Mouse (Mus musculus): ENCODE measurements around the gene Cplx3. TPM values are rescaled to one million over a fixed set of nuclear protein-coding genes. Genes with fewer than 3 reads are reported as not detected.

Cplx3 gene
- polyA plus RNA-seq, 1 experiment from 2014 or later = 0.42 TPM

DNA sequence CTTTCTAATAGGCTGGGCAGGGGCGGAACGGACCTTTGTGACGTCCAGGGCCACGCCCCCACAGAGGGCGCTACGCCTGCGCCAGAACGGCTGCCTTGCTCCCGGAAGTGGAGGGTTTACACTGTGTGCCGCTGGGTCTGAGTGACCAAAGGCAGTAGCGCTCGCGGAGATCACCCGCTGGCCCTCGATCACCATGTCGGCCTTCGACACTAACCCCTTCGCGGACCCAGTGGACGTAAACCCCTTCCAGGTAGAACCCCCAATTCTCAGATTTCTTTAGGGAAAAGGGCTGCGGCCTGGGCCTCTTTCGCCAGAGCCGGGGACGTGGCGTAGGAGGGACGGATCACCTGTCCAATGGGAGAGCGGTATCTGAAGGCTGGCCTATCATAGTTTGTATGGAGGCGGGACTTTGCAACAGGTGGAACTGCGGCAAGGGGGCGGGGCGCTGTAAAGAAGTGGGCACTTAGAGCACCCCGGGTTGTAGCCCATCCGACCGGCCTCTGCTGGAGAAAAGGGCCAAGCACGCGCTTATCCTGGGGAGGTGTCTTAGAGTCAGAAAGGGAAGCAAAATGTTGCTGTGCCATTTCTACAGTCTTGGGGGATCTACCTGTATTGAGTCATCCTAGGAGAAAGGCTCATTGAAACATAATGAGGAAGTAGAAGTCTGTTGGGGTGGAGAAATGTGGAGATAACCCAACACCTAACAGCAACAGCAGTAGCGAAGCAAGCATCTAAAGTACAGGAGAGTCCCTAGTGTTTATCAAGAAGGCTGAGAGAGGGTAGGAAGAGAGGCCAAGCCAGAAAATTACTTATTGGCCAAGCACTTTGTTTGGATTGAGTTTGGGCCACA lies 45.0 kb downstream of the Cplx3 start, which contains the start of gene Scamp2:
TSS of gene Scamp2 (plus strand) at position 83 of the 850 bp plus-strand sequence.
- Histone ChIP-seq H3K4me1 (ENCODE audit: control insufficient read depth, insufficient read depth, low read length) (peaks cover 10% of the 10 kb centered on the region; the same call in 1 of the 2 replicates), H3K36me3 (ENCODE audit: control insufficient read depth, insufficient read depth, low read length) (no peaks in the 10 kb centered on the region), H3K27me3 (ENCODE audit: control insufficient read depth, insufficient read depth, low read length) (no peaks in the 10 kb centered on the region), H3K4me3 (ENCODE audit: low read depth, low read length) (peak within 1 kb of the TSS; percentile 52), H3K27ac (ENCODE audit: low read depth, low read length) (peak within 1 kb of the TSS; percentile 54; the same call in 1 of the 2 replicates), H3K9ac (ENCODE audit: low read length) (peak within 1 kb of the TSS; percentile 57), H3K9me3 (ENCODE audit: control insufficient read depth, low read length) (no peaks in the 10 kb centered on the region), H3K4me2 (ENCODE audit: low read depth) (peak within 1 kb of the TSS; percentile 74)
- DNase-seq (ENCODE audit: low spot score) (peak; percentile 95), ATAC-seq (ENCODE audit: insufficient read depth, low FRiP score, low TSS enrichment) (peak; percentile 100)
- WGBS = under 1% methylated on average over 37 of the region's 37 CpGs

DNA sequence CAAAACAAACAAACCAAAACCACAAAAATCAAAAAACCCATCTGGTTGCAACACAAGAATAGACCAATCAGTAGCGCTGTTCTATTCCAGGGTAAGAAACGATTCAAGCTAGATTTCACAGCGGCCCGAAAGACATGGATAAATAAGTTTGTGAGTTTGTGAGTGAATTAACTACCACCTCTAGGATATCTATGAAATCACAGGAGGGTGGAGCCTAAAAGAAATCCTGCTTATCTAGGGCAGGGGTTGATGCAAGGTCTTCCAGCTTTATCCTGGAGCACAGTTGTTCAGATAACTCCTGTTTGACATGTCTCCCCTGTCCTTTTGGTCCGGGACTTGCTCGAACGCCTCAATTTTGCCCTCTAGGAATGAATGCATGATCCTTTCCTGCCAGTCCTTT lies 45.8 kb downstream of the Cplx3 start:
- no peak for ATAC-seq (ENCODE audit: insufficient read depth, low FRiP score, low TSS enrichment)
- no peaks in the 10 kb centered on the region for H3K9me3 ChIP-seq (ENCODE audit: control insufficient read depth, low read length)

DNA sequence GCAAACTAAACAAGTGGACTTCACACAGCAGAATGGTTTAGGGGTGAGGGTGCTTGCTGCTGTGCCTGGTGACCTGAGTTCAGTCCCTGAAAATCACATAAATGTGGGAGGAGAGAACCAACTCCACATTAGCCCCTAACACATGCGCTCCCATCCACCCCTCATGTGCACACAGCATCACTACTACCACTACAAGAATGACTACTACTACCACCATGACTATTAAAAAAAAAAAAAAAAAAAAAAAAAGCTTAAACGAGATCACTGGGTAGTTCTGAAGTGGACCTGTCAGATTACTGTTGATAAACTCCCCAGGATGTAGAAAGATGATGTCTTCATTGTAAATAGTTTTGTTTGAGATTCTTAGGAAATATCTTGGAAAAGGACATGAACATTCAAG lies 46.5 kb downstream of the Cplx3 start:
- 81% methylated on average over 2 of the region's 2 CpGs for WGBS
- H3K4me3 ChIP-seq (ENCODE audit: low read depth, low read length) = no peak overlapping the region
- no peak for ATAC-seq (ENCODE audit: insufficient read depth, low FRiP score, low TSS enrichment)

More for the DNA sequence above, 45.8 kb downstream of the Cplx3 start:
- Histone ChIP-seq H3K4me2 (ENCODE audit: low read depth) (peak overlapping the region; percentile 74), H3K27ac (ENCODE audit: low read depth, low read length) (peak overlapping the region; percentile 54; the same call in 1 of the 2 replicates), H3K36me3 (ENCODE audit: control insufficient read depth, insufficient read depth, low read length) (no peaks in the 10 kb centered on the region), H3K27me3 (ENCODE audit: control insufficient read depth, insufficient read depth, low read length) (no peaks in the 10 kb centered on the region), H3K9ac (ENCODE audit: low read length) (peak overlapping the region; percentile 57), H3K4me1 (ENCODE audit: control insufficient read depth, insufficient read depth, low read length) (peaks cover 10% of the 10 kb centered on the region; the same call in 1 of the 2 replicates), H3K4me3 (ENCODE audit: low read depth, low read length) (peak overlapping the region; percentile 52)
- 29% methylated on average over 7 of the region's 7 CpGs for WGBS
- no peak for DNase-seq (ENCODE audit: low spot score)

DNA sequence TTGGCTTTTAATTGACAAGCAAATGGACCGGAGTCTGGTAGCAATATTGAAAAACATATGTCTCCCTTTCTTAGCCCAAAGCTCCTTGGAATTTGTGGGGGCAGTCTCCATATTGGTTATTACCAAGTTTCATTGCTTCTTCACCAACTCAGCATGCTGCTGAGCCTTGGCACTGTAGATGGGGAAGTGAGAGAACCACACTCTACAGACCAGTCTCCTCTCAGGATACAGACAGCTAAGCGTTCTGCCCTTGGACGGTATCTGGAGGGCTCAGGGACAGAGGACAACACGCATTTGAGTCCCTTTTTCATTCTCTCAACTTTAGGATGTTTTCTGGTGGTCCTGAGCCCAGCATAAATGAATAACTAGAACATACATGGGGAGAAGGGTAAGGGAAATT lies 47.5 kb downstream of the Cplx3 start:
- 89% methylated on average over 4 of the region's 4 CpGs for WGBS
- no peaks in the 10 kb centered on the region for H3K36me3 ChIP-seq (ENCODE audit: control insufficient read depth, insufficient read depth, low read length)
- H3K4me2 ChIP-seq (ENCODE audit: low read depth) = no peak overlapping the region
- ATAC-seq (ENCODE audit: insufficient read depth, low FRiP score, low TSS enrichment) (no peak), DNase-seq (ENCODE audit: low spot score) (no peak)
- no peak overlapping the region for H3K4me3 ChIP-seq (ENCODE audit: low read depth, low read length)
- H3K9ac ChIP-seq (ENCODE audit: low read length) = no peak overlapping the region
- no peak overlapping the region for H3K27ac ChIP-seq (ENCODE audit: low read depth, low read length)
- no peaks in the 10 kb centered on the region for H3K9me3 ChIP-seq (ENCODE audit: control insufficient read depth, low read length)
- H3K27me3 ChIP-seq (ENCODE audit: control insufficient read depth, insufficient read depth, low read length) = no peaks in the 10 kb centered on the region
- peaks cover 10% of the 10 kb centered on the region; the same call in 1 of the 2 replicates for H3K4me1 ChIP-seq (ENCODE audit: control insufficient read depth, insufficient read depth, low read length)

More for the DNA sequence above, 46.5 kb downstream of the Cplx3 start:
- H3K36me3 ChIP-seq (ENCODE audit: control insufficient read depth, insufficient read depth, low read length) = no peaks in the 10 kb centered on the region
- no peak for DNase-seq (ENCODE audit: low spot score)
- H3K9ac ChIP-seq (ENCODE audit: low read length) = no peak overlapping the region
- no peak overlapping the region for H3K4me2 ChIP-seq (ENCODE audit: low read depth)
- peaks cover 10% of the 10 kb centered on the region; the same call in 1 of the 2 replicates for H3K4me1 ChIP-seq (ENCODE audit: control insufficient read depth, insufficient read depth, low read length)
- no peaks in the 10 kb centered on the region for H3K27me3 ChIP-seq (ENCODE audit: control insufficient read depth, insufficient read depth, low read length)
- no peaks in the 10 kb centered on the region for H3K9me3 ChIP-seq (ENCODE audit: control insufficient read depth, low read length)
- H3K27ac ChIP-seq (ENCODE audit: low read depth, low read length) = no peak overlapping the region

DNA sequence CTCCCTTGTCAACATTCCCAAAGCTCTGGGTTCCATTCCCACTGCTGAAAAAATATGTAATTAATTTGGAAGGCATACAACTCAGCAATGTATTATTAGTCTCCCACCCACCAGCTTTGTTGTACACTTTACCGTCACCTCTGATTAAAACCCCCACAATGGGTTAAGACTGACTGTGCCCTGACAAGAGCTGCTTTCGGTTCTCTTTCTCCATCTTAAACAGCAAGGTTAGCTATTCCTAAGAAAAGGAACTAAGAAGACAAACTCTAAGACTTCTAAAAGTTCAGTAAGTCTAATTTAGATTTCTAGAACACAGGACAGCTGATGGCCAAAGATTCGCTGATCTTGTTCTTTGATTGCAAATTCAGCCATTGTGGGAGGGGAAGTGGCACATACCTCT lies 48.9 kb downstream of the Cplx3 start:
- no peak overlapping the region for H3K4me3 ChIP-seq (ENCODE audit: low read depth, low read length)
- no peaks in the 10 kb centered on the region for H3K9me3 ChIP-seq (ENCODE audit: control insufficient read depth, low read length)
- H3K9ac ChIP-seq (ENCODE audit: low read length) = no peak overlapping the region
- no peaks in the 10 kb centered on the region for H3K27me3 ChIP-seq (ENCODE audit: control insufficient read depth, insufficient read depth, low read length)
- no peak overlapping the region for H3K4me2 ChIP-seq (ENCODE audit: low read depth)
- DNase-seq (ENCODE audit: low spot score) (no peak), ATAC-seq (ENCODE audit: insufficient read depth, low FRiP score, low TSS enrichment) (no peak)
- WGBS = 85% methylated on average over 3 of the region's 3 CpGs
- H3K36me3 ChIP-seq (ENCODE audit: control insufficient read depth, insufficient read depth, low read length) = no peaks in the 10 kb centered on the region
- H3K27ac ChIP-seq (ENCODE audit: low read depth, low read length) = no peak overlapping the region
- H3K4me1 ChIP-seq (ENCODE audit: control insufficient read depth, insufficient read depth, low read length) = peaks cover 10% of the 10 kb centered on the region; the same call in 1 of the 2 replicates

DNA sequence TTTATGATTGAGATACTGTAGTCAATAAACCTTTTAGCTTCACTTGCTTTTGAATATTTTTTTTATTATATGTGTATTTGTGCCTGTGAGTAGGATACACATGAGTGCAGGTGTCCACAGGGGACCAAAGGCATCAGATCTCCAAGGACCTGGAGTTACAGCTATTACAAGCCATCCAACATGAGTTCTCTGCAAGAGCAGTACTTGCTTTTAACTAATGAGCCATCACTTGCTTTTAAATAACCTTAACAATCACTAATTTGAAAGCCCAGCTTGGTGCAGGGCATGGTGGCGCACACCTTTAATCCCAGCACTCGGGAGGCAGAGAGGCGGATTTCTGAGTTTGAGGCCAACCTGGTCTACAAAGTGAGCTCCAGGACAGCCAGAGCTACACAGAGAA lies 51.3 kb downstream of the Cplx3 start:
- Histone ChIP-seq H3K27ac (ENCODE audit: low read depth, low read length) (no peak overlapping the region), H3K9ac (ENCODE audit: low read length) (no peak overlapping the region), H3K9me3 (ENCODE audit: control insufficient read depth, low read length) (no peaks in the 10 kb centered on the region), H3K4me2 (ENCODE audit: low read depth) (no peak overlapping the region), H3K4me3 (ENCODE audit: low read depth, low read length) (no peak overlapping the region), H3K4me1 (ENCODE audit: control insufficient read depth, insufficient read depth, low read length) (0 out of 2 replicates have a peak, but pooled peaks cover 5% of the 10 kb centered on the region), H3K36me3 (ENCODE audit: control insufficient read depth, insufficient read depth, low read length) (peaks cover 2% of the 10 kb centered on the region; the same call in 1 of the 2 replicates), H3K27me3 (ENCODE audit: control insufficient read depth, insufficient read depth, low read length) (no peaks in the 10 kb centered on the region)
- DNase-seq (ENCODE audit: low spot score) = no peak
- 37% methylated on average over 3 of the region's 3 CpGs for WGBS
- ATAC-seq (ENCODE audit: insufficient read depth, low FRiP score, low TSS enrichment) = no peak

DNA sequence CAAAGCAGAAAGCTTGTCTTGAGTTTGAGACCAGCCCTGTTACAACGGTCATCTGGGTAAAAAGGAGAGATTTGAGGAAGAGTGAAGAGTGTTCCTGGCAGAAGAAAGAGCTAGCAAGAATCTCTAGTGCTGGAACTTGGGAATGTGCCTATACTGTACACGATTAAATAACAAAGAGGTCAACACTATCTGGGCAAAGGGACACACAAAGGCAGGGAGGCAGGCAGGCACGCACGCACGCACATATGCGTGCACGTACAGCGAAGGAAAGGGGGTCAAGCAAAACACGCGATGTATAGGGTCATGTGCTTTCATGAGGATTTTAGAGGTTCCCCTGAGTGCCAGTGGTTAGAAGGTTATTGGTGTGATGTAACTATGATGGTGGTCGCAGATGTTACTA lies 53.0 kb downstream of the Cplx3 start:
- ATAC-seq (ENCODE audit: insufficient read depth, low FRiP score, low TSS enrichment) = no peak; the same call in 1 of the 2 replicates
- Histone ChIP-seq H3K9me3 (ENCODE audit: control insufficient read depth, low read length) (no peaks in the 10 kb centered on the region), H3K9ac (ENCODE audit: low read length) (no peak overlapping the region), H3K36me3 (ENCODE audit: control insufficient read depth, insufficient read depth, low read length) (peaks cover 7% of the 10 kb centered on the region), H3K4me3 (ENCODE audit: low read depth, low read length) (no peak overlapping the region), H3K27ac (ENCODE audit: low read depth, low read length) (no peak overlapping the region), H3K27me3 (ENCODE audit: control insufficient read depth, insufficient read depth, low read length) (no peaks in the 10 kb centered on the region), H3K4me1 (ENCODE audit: control insufficient read depth, insufficient read depth, low read length) (0 out of 2 replicates have a peak, but pooled peaks cover 5% of the 10 kb centered on the region), H3K4me2 (ENCODE audit: low read depth) (no peak overlapping the region)
- WGBS = 72% methylated on average over 11 of the region's 11 CpGs
- DNase-seq (ENCODE audit: low spot score) = no peak

DNA sequence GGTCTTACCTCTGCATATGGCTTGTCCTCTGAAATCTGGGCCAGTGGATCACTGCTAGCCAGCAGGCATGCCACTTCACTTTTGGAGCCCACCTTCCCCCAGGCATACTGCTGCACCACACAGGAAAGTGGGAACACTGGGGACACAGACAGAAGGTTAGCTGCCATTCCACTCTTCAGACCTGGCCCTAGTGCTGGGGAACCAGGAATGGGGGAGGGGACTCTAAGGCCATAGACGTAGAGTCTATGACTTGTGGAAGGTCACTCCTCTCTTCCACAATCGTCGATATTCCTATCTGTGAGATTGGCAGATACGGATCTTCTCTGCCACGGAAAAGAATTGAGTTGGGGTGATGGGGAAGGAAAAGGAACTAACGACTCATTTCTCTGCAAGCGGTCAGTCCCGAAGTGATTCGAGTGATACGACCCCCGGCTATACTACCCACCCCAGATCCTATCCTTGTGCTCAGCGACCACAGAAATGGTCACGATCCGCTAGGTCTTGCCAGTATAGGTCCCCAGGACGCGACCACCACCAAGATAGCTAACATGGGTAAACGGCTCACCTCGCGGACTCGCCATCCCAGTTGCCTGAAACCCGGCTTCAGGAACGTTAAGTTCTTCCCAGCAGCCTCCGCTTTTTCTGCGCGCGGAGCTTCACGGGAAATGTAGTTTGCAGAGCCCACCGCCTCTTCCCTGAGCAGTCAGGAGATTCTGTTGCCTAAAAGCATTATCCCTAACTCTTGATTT lies 53.8 kb downstream of the Cplx3 start, which contains the start of gene Mpi:
TSS of gene Mpi (minus strand) at position 625 of the 749 bp plus-strand sequence.
- ATAC-seq (ENCODE audit: insufficient read depth, low FRiP score, low TSS enrichment) (peak; percentile 58), DNase-seq (ENCODE audit: low spot score) (peak; percentile 82)
- no peak within 1 kb of the TSS for H3K27ac ChIP-seq (ENCODE audit: low read depth, low read length)
- H3K4me1 ChIP-seq (ENCODE audit: control insufficient read depth, insufficient read depth, low read length) = 0 out of 2 replicates have a peak, but pooled peaks cover 5% of the 10 kb centered on the region
- no peaks in the 10 kb centered on the region for H3K9me3 ChIP-seq (ENCODE audit: control insufficient read depth, low read length)
- peak within 1 kb of the TSS; percentile 41 for H3K9ac ChIP-seq (ENCODE audit: low read length)
- WGBS = 3% methylated on average over 28 of the region's 28 CpGs
- H3K4me2 ChIP-seq (ENCODE audit: low read depth) = peak within 1 kb of the TSS; percentile 66
- H3K36me3 ChIP-seq (ENCODE audit: control insufficient read depth, insufficient read depth, low read length) = peaks cover 9% of the 10 kb centered on the region
- no peaks in the 10 kb centered on the region for H3K27me3 ChIP-seq (ENCODE audit: control insufficient read depth, insufficient read depth, low read length)
- peak within 1 kb of the TSS; percentile 44 for H3K4me3 ChIP-seq (ENCODE audit: low read depth, low read length)
